Mouse (Mus musculus): ENCODE results near the gene Ncln.

DNA sequence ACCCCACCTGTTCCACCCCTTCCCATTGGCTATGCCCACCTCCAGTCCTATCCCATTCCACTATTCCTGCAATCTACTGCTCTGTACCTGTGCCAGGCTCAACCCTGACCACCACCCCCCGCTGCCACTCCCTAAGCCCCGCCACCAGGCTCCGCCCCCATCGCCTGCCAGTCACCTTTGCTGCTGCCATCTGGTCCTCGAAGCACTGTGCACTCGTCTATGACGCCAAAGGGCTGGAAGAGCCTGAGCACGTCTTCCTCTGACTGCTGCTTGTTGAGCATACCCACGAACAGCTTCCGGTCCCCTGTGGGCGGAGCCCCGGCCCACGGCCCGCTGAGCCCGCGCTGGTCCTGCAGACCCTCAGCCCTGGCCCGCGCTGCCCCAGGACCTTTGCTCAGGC is 25.7 kb downstream of the Ncln start:
- TF ChIP-seq CTCF (IDR thresholded peaks at IDR 0.05; ENCODE audit: extremely low read depth, insufficient read depth, insufficient read length, insufficient replicate concordance) (no peak), POLR2A (IDR thresholded peaks at IDR 0.05; ENCODE audit: low read depth, low read length) (no peak)

All from spleen, adult 2 months (tissue).